In the genomic region with DNA sequence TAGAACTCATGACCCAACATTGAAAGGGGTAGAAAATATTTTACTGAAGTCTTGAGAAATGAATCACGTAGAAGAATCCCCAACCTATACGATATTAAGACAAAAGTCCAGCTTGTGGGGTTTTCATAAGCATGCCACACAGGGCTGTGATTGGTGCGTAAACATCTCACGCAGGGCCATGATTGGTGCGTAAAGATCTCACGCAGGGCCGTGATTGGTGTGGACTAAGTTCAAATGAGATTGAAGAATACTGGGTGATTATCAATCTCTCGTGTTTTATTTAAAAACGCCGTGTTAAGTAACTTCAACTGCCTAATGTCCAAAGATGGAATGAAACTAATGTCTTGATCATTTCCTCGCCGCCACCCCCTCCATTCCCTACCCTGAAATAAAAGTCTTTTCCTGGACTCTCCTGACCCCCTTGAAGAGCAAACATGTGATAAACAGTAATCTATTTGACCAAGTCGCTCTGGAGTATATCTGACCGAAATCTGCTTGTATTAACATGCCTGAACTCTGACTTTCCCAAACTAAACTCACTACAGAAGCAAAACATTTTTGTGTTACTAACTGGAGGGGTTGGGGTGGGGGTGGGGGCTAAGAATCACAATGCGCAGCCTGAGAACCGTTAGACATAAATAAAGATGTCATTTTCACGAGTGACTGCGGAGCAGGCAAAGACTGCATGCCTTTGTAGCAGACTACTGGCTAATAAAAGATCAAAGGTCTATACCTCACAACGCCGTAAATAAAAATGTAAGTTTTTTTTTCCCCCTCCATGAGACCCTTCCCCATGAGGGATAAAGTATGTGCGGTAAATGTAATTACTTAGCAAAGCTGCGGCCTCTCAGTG, we compare ENCODE assay signal across 8 mouse cellular contexts. TPM values are rescaled to one million over a fixed set of nuclear protein-coding genes. Genes with fewer than 3 reads are reported as not detected.
DNase-seq lines count a peak whose midpoint lies in the region; ATAC-seq and TF ChIP-seq lines count a peak whose summit lies in the region.

No protein-coding gene starts in this region.

- no peak for TF ChIP-seq CTCF in midbrain, postnatal 0 days (IDR thresholded peaks at IDR 0.05)

- peak overlapping the region; percentile 50 for H3K4me2 ChIP-seq in kidney, embryonic 14.5 days (replicated peaks; ENCODE audit: low read depth, low read length)
- peak overlapping the region; percentile 47 for H3K4me2 ChIP-seq in embryonic facial prominence, embryonic 15.5 days (replicated peaks)
- H3K4me2 ChIP-seq in intestine, embryonic 14.5 days (ENCODE audit: low read length): peak overlapping the region; percentile 53
- H3K4me2 ChIP-seq in midbrain, postnatal 0 days (ENCODE audit: low read depth, low read length, poor library complexity, severe bottlenecking): peak overlapping the region; percentile 44

- WGBS in kidney, embryonic 14.5 days: 40% methylated on average over 22 of the region's 22 CpGs
- WGBS in embryonic facial prominence, embryonic 15.5 days: 51% methylated on average over 22 of the region's 22 CpGs
- 18% methylated on average over 22 of the region's 22 CpGs for WGBS in intestine, embryonic 14.5 days
- WGBS in midbrain, postnatal 0 days: 72% methylated on average over 22 of the region's 22 CpGs

- ATAC-seq in kidney, embryonic 14.5 days (ENCODE audit: low FRiP score, low TSS enrichment): peak; percentile 80
- no peak for ATAC-seq in embryonic facial prominence, embryonic 15.5 days (ENCODE audit: insufficient number of reproducible peaks, low FRiP score, low TSS enrichment, low read depth)
- ATAC-seq in intestine, embryonic 14.5 days (replicated peaks; ENCODE audit: low FRiP score, low TSS enrichment, low read depth): peak; percentile 47
- no peak for ATAC-seq in midbrain, postnatal 0 days (ENCODE audit: low FRiP score)

- no peaks in the 10 kb centered on the region for H3K27me3 ChIP-seq in kidney, embryonic 14.5 days (ENCODE audit: control insufficient read depth, insufficient read depth, low read length)
- H3K27me3 ChIP-seq in embryonic facial prominence, embryonic 15.5 days: no peaks in the 10 kb centered on the region
- H3K27me3 ChIP-seq in intestine, embryonic 14.5 days (replicated peaks; ENCODE audit: control insufficient read depth, insufficient read depth, low read length): no peaks in the 10 kb centered on the region
- H3K27me3 ChIP-seq in midbrain, postnatal 0 days (ENCODE audit: insufficient read depth, low read length): no peaks in the 10 kb centered on the region

- peaks cover 35% of the 10 kb centered on the region for H3K4me1 ChIP-seq in kidney, embryonic 14.5 days (ENCODE audit: control insufficient read depth, insufficient read depth, low read length)
- peaks cover 31% of the 10 kb centered on the region for H3K4me1 ChIP-seq in embryonic facial prominence, embryonic 15.5 days
- peaks cover 38% of the 10 kb centered on the region for H3K4me1 ChIP-seq in intestine, embryonic 14.5 days (replicated peaks; ENCODE audit: control insufficient read depth, insufficient read depth, low read length)
- no peaks in the 10 kb centered on the region for H3K4me1 ChIP-seq in midbrain, postnatal 0 days (ENCODE audit: insufficient read depth, low read length)

- H3K9me3 ChIP-seq in kidney, embryonic 14.5 days (ENCODE audit: control insufficient read depth, low read length): no peaks in the 10 kb centered on the region
- H3K9me3 ChIP-seq in embryonic facial prominence, embryonic 15.5 days (replicated peaks): no peaks in the 10 kb centered on the region
- H3K9me3 ChIP-seq in intestine, embryonic 14.5 days (ENCODE audit: control insufficient read depth, low read length): no peaks in the 10 kb centered on the region
- H3K9me3 ChIP-seq in midbrain, postnatal 0 days (ENCODE audit: low read length): no peaks in the 10 kb centered on the region

- no peaks in the 10 kb centered on the region for H3K36me3 ChIP-seq in kidney, embryonic 14.5 days (ENCODE audit: control insufficient read depth, insufficient read depth, low read length)
- no peaks in the 10 kb centered on the region for H3K36me3 ChIP-seq in embryonic facial prominence, embryonic 15.5 days
- H3K36me3 ChIP-seq in intestine, embryonic 14.5 days (ENCODE audit: control insufficient read depth, insufficient read depth, low read length): no peaks in the 10 kb centered on the region
- no peaks in the 10 kb centered on the region for H3K36me3 ChIP-seq in midbrain, postnatal 0 days (ENCODE audit: insufficient read depth, low read length)

- peak overlapping the region; percentile 34; the same call in 1 of the 2 replicates for H3K9ac ChIP-seq in kidney, embryonic 14.5 days (ENCODE audit: low read depth, low read length)
- H3K9ac ChIP-seq in embryonic facial prominence, embryonic 15.5 days: no peak overlapping the region
- peak overlapping the region; percentile 29 for H3K9ac ChIP-seq in intestine, embryonic 14.5 days (ENCODE audit: low read length)
- H3K9ac ChIP-seq in midbrain, postnatal 0 days (replicated peaks; ENCODE audit: low read length, poor library complexity, severe bottlenecking): no peak overlapping the region

- H3K4me3 ChIP-seq in kidney, embryonic 14.5 days (ENCODE audit: low read length): peak overlapping the region; percentile 18; the same call in 1 of the 2 replicates
- H3K4me3 ChIP-seq in embryonic facial prominence, embryonic 15.5 days (replicated peaks): peak overlapping the region; percentile 28
- peak overlapping the region; percentile 27 for H3K4me3 ChIP-seq in intestine, embryonic 14.5 days (ENCODE audit: low read depth, low read length)
- peak overlapping the region; percentile 25; the same call in 1 of the 2 replicates for H3K4me3 ChIP-seq in midbrain, postnatal 0 days (ENCODE audit: low read depth, low read length)

- no peak for DNase-seq in kidney, adult 9 months
- peak; percentile 63 for DNase-seq in intestine, embryonic 14.5 days (ENCODE audit: low spot score)
- DNase-seq in midbrain, postnatal 0 days (ENCODE audit: low spot score): no peak
- no peak for DNase-seq in thymus, postnatal 14 days
- DNase-seq in left cerebral cortex, adult 11 months (ENCODE audit: low spot score): no peak
- DNase-seq in left cerebral cortex, adult 18-20 months (ENCODE audit: low spot score in 2 of 2): no peak

- peak overlapping the region; percentile 73 for H3K27ac ChIP-seq in kidney, embryonic 14.5 days (ENCODE audit: low read depth, low read length)
- H3K27ac ChIP-seq in embryonic facial prominence, embryonic 15.5 days (replicated peaks): no peak overlapping the region
- H3K27ac ChIP-seq in intestine, embryonic 14.5 days (ENCODE audit: low read depth): peak overlapping the region; percentile 89
- H3K27ac ChIP-seq in midbrain, postnatal 0 days (ENCODE audit: low read depth, low read length): no peak overlapping the region

RNA-seq across cellular contexts. Expression of gene Msrb3, which starts 27.0 kb away (rescaled TPM):
- 10.2 TPM in 2 replicates for polyA plus RNA-seq in kidney, embryonic 14.5 days (2014; fragmentation: Nextera tagmentation; extraction: Ambion mirVana)
- 9.5 TPM in 2 replicates for polyA plus RNA-seq in embryonic facial prominence, embryonic 15.5 days (2015; fragmentation: Nextera tagmentation; extraction: Ambion mirVana)
- polyA plus RNA-seq in intestine, embryonic 14.5 days (2014; fragmentation: Nextera tagmentation; extraction: Ambion mirVana): 17.6 and 18.2 TPM in 2 replicates
- total RNA-seq in midbrain, postnatal 0 days (2014; rRNA removed): 5.6 and 10.2 TPM in 2 replicates
- polyA plus RNA-seq in midbrain, postnatal 0 days (2015; fragmentation: Nextera tagmentation; extraction: Ambion mirVana): 0.72 and 1.0 TPM in 2 replicates
- total RNA-seq in left cerebral cortex, adult 18-20 months (2021): 1 to 10 TPM; 7.3 TPM

Comparison
In these comparisons a context has a peak if more than half of its experiments do, and no peak if none do; other contexts are left out.
1. ATAC-seq: peak in kidney, embryonic 14.5 days (single experiment) and intestine, embryonic 14.5 days (single experiment); none in embryonic facial prominence, embryonic 15.5 days (single experiment) and midbrain, postnatal 0 days (single experiment).
2. H3K27ac ChIP-seq: peak in kidney, embryonic 14.5 days (single experiment) and intestine, embryonic 14.5 days (single experiment); none in embryonic facial prominence, embryonic 15.5 days (single experiment) and midbrain, postnatal 0 days (single experiment).
3. H3K9ac ChIP-seq: peak in kidney, embryonic 14.5 days (single experiment) and intestine, embryonic 14.5 days (single experiment); none in embryonic facial prominence, embryonic 15.5 days (single experiment) and midbrain, postnatal 0 days (single experiment).
4. Peak in every context shown above with its lines, with median percentiles within 50 percentile points of each other: H3K4me2 ChIP-seq and H3K4me3 ChIP-seq.